Mouse (Mus musculus) neural tube, embryonic 14.5 days (tissue): Measurements from ENCODE around the gene Hipk2. TPM values are rescaled to one million over a fixed set of nuclear protein-coding genes. Genes with fewer than 3 reads are reported as not detected.

Experiments
- ATAC-seq: fragments of 200-750 bp; cut with Nextera tagmentation; 2 replicates; pipeline ENCODE4 v1.8.0; 2017; ENCODE audit warnings: low read depth, mild to moderate bottlenecking, moderate TSS enrichment, moderate library complexity
- H3K27ac ChIP-seq: fragments of 300-500 bp; sonication (generic); 2 replicates; pipeline ENCODE4 v1.5.1; 2014; ENCODE audit warnings: low read depth, mild to moderate bottlenecking, control low read depth, low read length, moderate library complexity, mixed read lengths
- H3K27me3 ChIP-seq: fragments of 300-500 bp; sonication (generic); 2 replicates; pipeline ENCODE4 v1.6.1; 2014; ENCODE audit warnings: low read length; ENCODE audit not compliant: control insufficient read depth, insufficient read depth
- H3K36me3 ChIP-seq: fragments of 300-500 bp; sonication (generic); 2 replicates; pipeline ENCODE4 v1.6.1; 2014; ENCODE audit warnings: low read length, mixed read lengths; ENCODE audit not compliant: control insufficient read depth, insufficient read depth
- H3K4me1 ChIP-seq: fragments of 300-500 bp; sonication (generic); 2 replicates; pipeline ENCODE4 v1.6.1; 2014; ENCODE audit warnings: low read length; ENCODE audit not compliant: control insufficient read depth, insufficient read depth
- H3K4me2 ChIP-seq: fragments of 300-500 bp; sonication (generic); 2 replicates; pipeline ENCODE4 v1.6.1; 2014; ENCODE audit warnings: mild to moderate bottlenecking, low read depth, low read length, control low read depth
- H3K4me3 ChIP-seq: fragments of 300-500 bp; sonication (generic); 2 replicates; pipeline ENCODE4 v1.5.1; 2014; ENCODE audit warnings: low read depth, low read length, control low read depth, mixed read lengths
- H3K9ac ChIP-seq: fragments of 300-500 bp; sonication (generic); replicated peaks from 2 replicates; pipeline ENCODE4 v1.6.1; 2014; ENCODE audit warnings: low read depth, mild to moderate bottlenecking, control low read depth, low read length, mixed read lengths
- H3K9me3 ChIP-seq: fragments of 300-500 bp; sonication (generic); 2 replicates; pipeline ENCODE4 v1.6.1; 2016; ENCODE audit warnings: low read length; ENCODE audit not compliant: control insufficient read depth
- WGBS: fragments of 180-500 bp; shearing (Covaris S2); extraction: QIAGEN DNeasy Blood & Tissue Kit; methylation state at CpG from one replicate; pipeline ENCODE4 v1.1.7; 2014; 5-methylcytosine and 5-hydroxymethylcytosine counted together
- polyA plus RNA-seq: library from polyadenylated mRNA; unstranded; fragments of >200 nt; fragmentation: Nextera tagmentation; extraction: Ambion mirVana; gene quantifications from 2 replicates; pipeline ENCODE4 v1.2.1, GENCODE M21; 2014

Hipk2 gene
- polyA plus RNA-seq, 1 experiment from 2014 or later, result 41.4 TPM

- Histone ChIP-seq H3K9ac (no peak overlapping the region), H3K4me1 (no peaks in the 10 kb centered on the region), H3K4me2 (no peak overlapping the region), H3K27me3 (no peaks in the 10 kb centered on the region), H3K9me3 (no peaks in the 10 kb centered on the region), H3K27ac (no peak overlapping the region), H3K36me3 (peaks cover 70% of the 10 kb centered on the region), H3K4me3 (no peak overlapping the region)
- no peak for ATAC-seq
- 89% methylated on average over 7 of the region's 7 CpGs for WGBS
Measured at GRCm38 (mm10) chr6:38718625-38719024, 157.3 kb downstream of the Hipk2 start.

DNA sequence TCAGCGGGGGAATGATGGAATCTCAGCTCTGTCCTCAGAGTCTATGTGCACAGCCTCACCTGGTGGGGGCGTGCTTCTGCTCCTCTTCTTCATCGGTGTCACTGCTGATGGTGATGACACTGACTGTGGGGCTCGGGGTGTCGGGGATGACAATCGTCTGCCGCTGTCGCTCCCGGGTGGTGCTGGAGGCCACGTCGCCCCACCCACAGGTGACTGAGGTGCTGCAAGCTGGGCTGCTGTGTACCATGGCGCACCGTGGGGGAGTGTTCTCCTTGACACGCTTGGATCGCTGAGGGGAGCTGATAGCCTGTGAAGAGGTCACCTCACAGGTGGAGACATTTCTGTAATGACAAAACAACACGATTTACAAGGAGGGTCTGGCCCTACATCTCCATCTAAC is 160.1 kb downstream of the Hipk2 start:
- no peaks in the 10 kb centered on the region for H3K9me3 ChIP-seq
- WGBS, result 93% methylated on average over 16 of the region's 16 CpGs
- ATAC-seq, result no peak
- no peak overlapping the region for H3K27ac ChIP-seq
- H3K36me3 ChIP-seq, result peaks cover 79% of the 10 kb centered on the region
- no peak overlapping the region for H3K4me3 ChIP-seq
- no peaks in the 10 kb centered on the region for H3K27me3 ChIP-seq
- H3K4me1 ChIP-seq, result no peaks in the 10 kb centered on the region
- H3K4me2 ChIP-seq, result no peak overlapping the region
- no peak overlapping the region for H3K9ac ChIP-seq

DNA sequence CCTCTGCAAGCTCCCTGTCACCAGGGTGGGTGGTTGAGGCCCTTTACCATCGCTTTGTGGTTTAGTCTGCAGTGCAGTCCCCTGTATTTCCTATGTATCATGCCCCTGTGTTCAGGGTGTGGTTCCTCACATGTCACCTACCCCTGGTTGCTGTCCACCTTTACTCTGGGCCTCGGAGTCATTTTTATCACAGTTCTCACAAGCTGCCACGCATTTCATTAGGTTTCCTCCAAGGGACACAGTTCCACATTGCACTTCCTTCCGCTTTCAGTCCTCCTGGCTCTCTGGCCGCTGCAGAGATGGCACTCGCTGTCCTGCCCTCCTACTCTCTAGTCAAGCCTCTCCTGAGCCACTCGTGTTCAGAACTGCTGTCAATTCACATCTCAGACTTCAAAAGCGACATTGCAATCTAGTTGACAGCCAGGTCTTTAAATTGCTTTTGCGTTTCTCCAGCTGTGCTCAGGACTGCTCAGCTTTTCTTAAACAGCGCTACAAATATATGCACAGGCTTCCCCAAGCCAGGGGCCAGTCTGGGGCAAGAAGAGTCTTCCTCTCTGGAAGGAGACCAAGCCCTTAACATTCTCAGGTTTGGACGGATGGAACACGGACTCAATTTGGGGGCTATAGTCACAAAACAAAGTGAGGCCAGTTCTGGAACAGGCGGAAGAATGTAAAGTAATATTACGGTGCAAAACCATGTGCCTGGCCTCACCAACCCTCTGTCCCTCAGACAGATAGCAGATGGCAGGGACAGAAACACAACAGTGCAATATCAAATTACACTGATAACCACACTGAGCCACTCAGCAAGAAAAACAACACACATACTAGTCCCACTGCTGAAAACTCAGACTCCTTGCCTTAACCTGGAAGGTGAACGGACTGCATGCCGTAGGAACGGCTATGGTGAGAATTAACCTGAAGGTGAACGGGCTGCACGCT is 161.7 kb downstream of the Hipk2 start:
- no peaks in the 10 kb centered on the region for H3K27me3 ChIP-seq
- 90% methylated on average over 19 of the region's 19 CpGs for WGBS
- H3K4me2 ChIP-seq, result no peak overlapping the region
- H3K9ac ChIP-seq, result no peak overlapping the region
- H3K4me1 ChIP-seq, result no peaks in the 10 kb centered on the region
- no peak for ATAC-seq
- no peaks in the 10 kb centered on the region for H3K9me3 ChIP-seq
- no peak overlapping the region for H3K27ac ChIP-seq
- peaks cover 78% of the 10 kb centered on the region for H3K36me3 ChIP-seq
- H3K4me3 ChIP-seq, result no peak overlapping the region

DNA sequence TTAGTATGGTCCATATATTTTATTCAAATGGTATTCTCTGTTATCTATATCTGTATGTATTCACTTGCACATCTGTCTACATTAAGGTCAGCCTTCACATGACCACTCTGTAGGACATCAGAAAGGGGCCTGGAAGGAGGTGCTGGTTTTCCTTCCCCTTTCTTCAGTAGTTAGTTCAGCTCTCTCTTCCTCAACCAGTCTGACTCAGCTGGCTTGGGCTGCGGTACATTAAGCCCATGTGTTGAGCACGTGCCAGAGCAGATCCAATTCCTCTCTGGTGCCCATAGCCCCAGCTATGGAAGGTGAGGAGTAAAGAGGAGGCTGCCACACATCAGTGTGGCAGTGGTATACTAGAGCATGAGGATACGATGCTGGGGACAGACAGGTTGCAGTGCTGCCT is 165.5 kb downstream of the Hipk2 start:
- H3K9me3 ChIP-seq, result no peaks in the 10 kb centered on the region
- no peak overlapping the region for H3K4me3 ChIP-seq
- H3K4me1 ChIP-seq, result no peaks in the 10 kb centered on the region
- H3K27me3 ChIP-seq, result no peaks in the 10 kb centered on the region
- H3K27ac ChIP-seq, result no peak overlapping the region
- H3K36me3 ChIP-seq, result peaks cover 55% of the 10 kb centered on the region
- no peak for ATAC-seq
- H3K4me2 ChIP-seq, result no peak overlapping the region
- H3K9ac ChIP-seq, result no peak overlapping the region
- 97% methylated on average over 3 of the region's 3 CpGs for WGBS

DNA sequence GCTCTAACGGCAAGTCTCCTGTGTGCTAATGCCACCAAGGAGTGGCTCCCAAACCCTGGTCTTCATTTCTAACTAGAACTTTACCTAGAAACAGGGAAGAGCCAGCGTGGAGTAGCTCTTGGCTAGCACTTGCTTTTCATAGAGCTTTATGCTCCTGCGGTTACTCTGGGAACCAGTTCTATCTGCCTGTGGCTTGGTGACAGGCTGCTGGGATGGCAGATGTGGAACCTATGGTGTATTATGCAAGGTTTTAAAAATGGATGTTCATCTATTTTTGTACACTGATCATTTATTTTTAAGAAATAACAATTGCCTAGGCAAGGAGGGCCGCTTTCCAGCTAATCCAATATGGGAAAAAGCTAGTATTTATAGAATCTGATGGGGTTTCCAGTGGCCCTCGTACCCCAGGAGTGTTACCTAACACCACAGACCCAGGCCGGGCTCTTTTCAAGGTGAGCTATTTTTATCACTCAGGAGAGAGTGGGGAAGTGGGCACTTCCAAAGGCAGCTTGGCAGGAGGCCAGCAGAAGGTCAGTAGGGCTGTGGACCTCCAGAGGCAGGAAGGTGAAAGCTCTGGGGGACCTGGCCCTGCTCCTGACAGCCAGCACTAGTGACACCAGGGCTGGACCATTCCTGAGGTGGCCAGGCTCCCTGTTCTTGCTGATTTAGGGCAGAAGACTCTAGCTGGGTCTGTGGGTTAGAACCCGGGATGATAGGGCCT is 171.5 kb downstream of the Hipk2 start:
- ATAC-seq, result no peak
- Histone ChIP-seq H3K9ac (no peak overlapping the region), H3K36me3 (peaks cover 41% of the 10 kb centered on the region), H3K9me3 (no peaks in the 10 kb centered on the region), H3K27me3 (no peaks in the 10 kb centered on the region), H3K4me1 (no peaks in the 10 kb centered on the region), H3K4me3 (no peak overlapping the region), H3K4me2 (no peak overlapping the region), H3K27ac (no peak overlapping the region)
- WGBS, result 90% methylated on average over 7 of the region's 7 CpGs

DNA sequence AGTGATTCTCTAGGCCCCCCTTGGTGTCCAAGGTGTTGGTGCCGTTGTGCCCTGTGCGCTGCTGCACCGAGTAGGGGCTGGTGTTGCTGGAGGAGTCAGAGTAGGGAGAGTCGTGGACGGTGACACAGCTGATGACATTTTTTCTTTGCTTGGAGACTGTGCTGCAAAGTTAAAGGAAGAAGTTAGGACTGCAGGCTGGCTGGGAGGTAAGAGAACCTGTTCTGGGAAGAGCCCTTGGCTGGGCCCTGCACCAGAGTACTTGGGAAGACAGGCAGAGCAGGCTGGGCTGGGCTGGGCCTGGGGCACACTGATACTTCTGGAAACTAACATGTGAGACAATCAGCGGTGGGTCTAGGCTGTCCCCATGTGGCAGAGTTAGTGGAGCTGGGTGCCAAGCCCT is 172.4 kb downstream of the Hipk2 start:
- ATAC-seq, result no peak
- 96% methylated on average over 6 of the region's 6 CpGs for WGBS
- H3K36me3 ChIP-seq, result peaks cover 44% of the 10 kb centered on the region

GRCm38 (mm10) chr6:38702810-38703399 is 173.1 kb downstream of the Hipk2 start:
- ATAC-seq, result no peak
- no peak overlapping the region for H3K27ac ChIP-seq
- no peaks in the 10 kb centered on the region for H3K27me3 ChIP-seq
- H3K9ac ChIP-seq, result no peak overlapping the region
- no peak overlapping the region for H3K4me2 ChIP-seq
- H3K36me3 ChIP-seq, result peaks cover 51% of the 10 kb centered on the region
- no peak overlapping the region for H3K4me3 ChIP-seq
- H3K9me3 ChIP-seq, result no peaks in the 10 kb centered on the region
- no peaks in the 10 kb centered on the region for H3K4me1 ChIP-seq
- WGBS, result 59% methylated on average over 6 of the region's 6 CpGs

More for the DNA sequence above, 172.4 kb downstream of the Hipk2 start:
- no peaks in the 10 kb centered on the region for H3K4me1 ChIP-seq
- H3K9ac ChIP-seq, result no peak overlapping the region
- no peak overlapping the region for H3K27ac ChIP-seq
- no peaks in the 10 kb centered on the region for H3K27me3 ChIP-seq
- H3K9me3 ChIP-seq, result no peaks in the 10 kb centered on the region
- H3K4me3 ChIP-seq, result no peak overlapping the region
- no peak overlapping the region for H3K4me2 ChIP-seq

DNA sequence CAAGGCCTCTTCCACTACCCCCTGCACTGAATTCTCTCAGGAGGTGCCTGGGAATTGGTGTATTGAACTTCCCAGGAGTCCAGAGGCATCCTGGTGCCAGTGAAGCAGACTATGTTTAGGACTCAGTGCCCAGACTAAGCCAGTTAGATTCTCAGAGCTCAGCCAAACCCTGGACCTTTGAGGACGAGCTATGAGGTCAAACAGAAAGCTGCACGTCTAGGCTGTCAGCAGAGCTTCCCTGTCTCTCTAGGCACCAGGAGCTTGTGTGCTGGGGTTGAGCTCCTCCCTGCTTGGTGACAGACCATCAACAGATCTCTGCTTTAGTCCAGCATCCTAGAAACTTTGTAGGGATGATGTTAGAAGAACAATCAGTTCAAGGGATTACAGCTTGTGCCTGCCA is 174.5 kb downstream of the Hipk2 start:
- Histone ChIP-seq H3K4me1 (no peaks in the 10 kb centered on the region), H3K9ac (no peak overlapping the region), H3K9me3 (no peaks in the 10 kb centered on the region), H3K4me2 (no peak overlapping the region), H3K36me3 (peaks cover 46% of the 10 kb centered on the region), H3K27me3 (no peaks in the 10 kb centered on the region), H3K4me3 (no peak overlapping the region), H3K27ac (no peak overlapping the region)
- ATAC-seq, result no peak
- WGBS, result 69% methylated on average over 2 of the region's 2 CpGs
